Mouse (Mus musculus) brown adipose tissue, adult 24 weeks (tissue): ENCODE data around the gene Fbxl16. TPM values are rescaled to one million over a fixed set of nuclear protein-coding genes. Genes with fewer than 3 reads are reported as not detected.

ENCODE experiments used
- H3K27ac ChIP-seq: fragments of 200-500 bp; replicated peaks from 2 replicates; pipeline ENCODE4 v1.5.1; 2012; ENCODE audit warnings: low read depth, mild to moderate bottlenecking, low read length
- H3K4me1 ChIP-seq: fragments of 200-500 bp; 2 replicates; pipeline ENCODE4 v1.6.1; 2012; ENCODE audit warnings: low read length, mixed read lengths; ENCODE audit not compliant: control insufficient read depth, insufficient read depth, insufficient read length
- H3K4me3 ChIP-seq: fragments of 200-500 bp; 2 replicates; pipeline ENCODE4 v1.5.1; 2012; ENCODE audit warnings: low read depth, mild to moderate bottlenecking, low read length, moderate library complexity; ENCODE audit not compliant: insufficient read depth
- polyA plus RNA-seq: library from polyadenylated mRNA; stranded (reverse); fragments of >200 nt; gene quantifications from 2 replicates; pipeline ENCODE4 v1.2.4, GENCODE M21; 2012; ENCODE audit not compliant: missing spikeins, insufficient read depth, insufficient read length

Fbxl16 gene
- polyA plus RNA-seq, 1 experiment: 0.79 TPM

DNA sequence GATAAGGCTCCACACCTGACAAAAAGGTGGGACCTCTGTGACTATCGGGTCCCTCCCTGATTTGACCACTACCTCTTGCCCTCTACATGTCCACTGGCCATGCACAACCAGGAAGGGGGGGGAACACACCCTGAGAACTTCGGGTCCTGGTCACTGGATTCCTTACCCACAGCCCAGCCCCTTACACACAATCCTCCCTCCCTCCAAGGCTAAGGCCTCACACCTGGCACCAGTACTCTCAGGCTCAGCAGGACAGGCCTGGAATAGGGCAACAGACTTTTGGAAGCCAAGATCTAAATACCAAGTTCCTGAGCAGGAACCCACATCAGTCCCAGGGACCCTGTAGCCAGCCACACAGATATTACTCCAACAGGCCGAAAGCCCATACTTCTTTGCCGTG lies 30.0 kb downstream of the Fbxl16 start:
- no peak overlapping the region for H3K27ac ChIP-seq
- H3K4me3 ChIP-seq: no peak overlapping the region
- H3K4me1 ChIP-seq: peaks cover 24% of the 10 kb centered on the region

GRCm38 (mm10) chr17:25839455-25840235 lies 30.8 kb downstream of the Fbxl16 start:
- Histone ChIP-seq H3K4me3 (no peak overlapping the region), H3K27ac (no peak overlapping the region), H3K4me1 (peaks cover 23% of the 10 kb centered on the region)

- Histone ChIP-seq H3K4me3 (no peak overlapping the region), H3K4me1 (peaks cover 16% of the 10 kb centered on the region), H3K27ac (no peak overlapping the region)
These were observed 31.6 kb downstream of the Fbxl16 start for GRCm38 (mm10) chr17:25840519-25840918.

DNA sequence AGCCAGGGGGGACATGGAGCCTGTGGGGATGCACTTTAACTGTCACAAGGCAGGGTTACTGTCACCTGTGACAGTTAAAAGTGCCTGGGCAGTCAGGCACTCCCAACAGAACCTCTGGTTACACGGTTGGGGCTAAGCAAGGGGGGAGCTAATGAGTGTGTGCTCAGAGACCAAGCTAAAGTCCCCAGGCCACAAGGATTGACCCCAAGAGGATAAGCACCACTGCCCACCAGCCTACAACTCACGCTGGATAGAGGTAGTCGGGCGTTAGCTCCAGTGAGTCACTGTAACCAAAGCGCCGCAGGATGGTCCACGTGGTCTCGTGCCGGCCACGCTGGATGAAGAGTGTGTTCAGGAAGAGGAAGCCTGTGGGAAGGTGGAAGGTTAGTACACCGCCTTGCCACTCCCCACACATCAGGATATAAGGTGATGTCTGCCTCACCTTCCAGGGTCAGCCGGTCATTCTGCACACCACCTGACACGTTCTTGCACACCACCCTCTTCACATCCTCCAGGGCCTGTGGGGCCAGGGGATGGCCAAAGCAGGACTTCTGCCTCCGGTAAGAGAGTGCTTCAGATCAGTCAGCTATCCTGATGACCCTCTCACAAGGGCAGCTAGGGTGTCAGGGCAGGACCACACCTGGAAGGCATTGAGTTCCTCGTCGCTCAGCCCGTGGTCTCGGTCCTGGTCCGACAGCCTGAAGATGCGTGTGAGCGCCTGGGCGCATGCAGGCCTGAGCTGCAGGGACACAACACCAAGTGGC lies 32.4 kb downstream of the Fbxl16 start, which contains the start of gene Gm20683:
TSS of gene Gm20683 (minus strand) at position 647 of the 764 bp plus-strand sequence.
- H3K4me1 ChIP-seq: peaks cover 8% of the 10 kb centered on the region
- H3K27ac ChIP-seq: no peak within 1 kb of the TSS
- no peak within 1 kb of the TSS for H3K4me3 ChIP-seq

DNA sequence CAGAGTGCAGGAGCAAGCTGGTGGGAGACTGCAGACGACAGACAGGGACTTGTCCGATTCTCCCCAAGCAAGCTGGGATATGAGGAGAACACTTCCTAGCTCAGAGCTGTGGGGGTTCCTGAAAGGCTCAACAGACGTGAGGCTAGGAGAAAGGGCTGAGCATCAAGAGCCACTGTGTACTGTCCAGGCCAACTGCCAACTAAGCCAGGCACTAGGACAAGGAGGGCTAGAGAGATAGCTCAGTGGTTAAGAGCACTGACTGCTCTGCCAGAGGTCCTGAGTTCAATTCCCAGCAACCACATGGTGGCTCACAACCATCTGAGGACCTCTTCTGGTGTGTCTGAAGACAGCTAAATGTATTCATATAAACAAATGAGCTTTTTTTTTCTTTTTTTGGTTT lies 33.6 kb downstream of the Fbxl16 start:
- no peak overlapping the region for H3K4me3 ChIP-seq

GRCm38 (mm10) chr17:25843122-25843521 lies 34.2 kb downstream of the Fbxl16 start:
- Histone ChIP-seq H3K4me1 (peaks cover 7% of the 10 kb centered on the region), H3K4me3 (peak overlapping the region; percentile 83), H3K27ac (peak overlapping the region; percentile 70; the same call in 1 of the 2 replicates)

More for the DNA sequence above, 33.6 kb downstream of the Fbxl16 start:
- H3K27ac ChIP-seq: no peak overlapping the region
- H3K4me1 ChIP-seq: peaks cover 7% of the 10 kb centered on the region

GRCm38 (mm10) chr17:25843636-25844395 lies 34.9 kb downstream of the Fbxl16 start:
- peak overlapping the region; percentile 70 for H3K27ac ChIP-seq
- H3K4me3 ChIP-seq: peak overlapping the region; percentile 83
- H3K4me1 ChIP-seq: peaks cover 7% of the 10 kb centered on the region

- H3K4me3 ChIP-seq: peak within 1 kb of the TSS; percentile 83
- peak within 1 kb of the TSS; percentile 70 for H3K27ac ChIP-seq
- peaks cover 7% of the 10 kb centered on the region for H3K4me1 ChIP-seq
These were observed 35.6 kb downstream of the Fbxl16 start, which contains the start of gene Rhot2 for GRCm38 (mm10) chr17:25844396-25844901. TSS of gene Rhot2 (minus strand) at chr17:25844851.

DNA sequence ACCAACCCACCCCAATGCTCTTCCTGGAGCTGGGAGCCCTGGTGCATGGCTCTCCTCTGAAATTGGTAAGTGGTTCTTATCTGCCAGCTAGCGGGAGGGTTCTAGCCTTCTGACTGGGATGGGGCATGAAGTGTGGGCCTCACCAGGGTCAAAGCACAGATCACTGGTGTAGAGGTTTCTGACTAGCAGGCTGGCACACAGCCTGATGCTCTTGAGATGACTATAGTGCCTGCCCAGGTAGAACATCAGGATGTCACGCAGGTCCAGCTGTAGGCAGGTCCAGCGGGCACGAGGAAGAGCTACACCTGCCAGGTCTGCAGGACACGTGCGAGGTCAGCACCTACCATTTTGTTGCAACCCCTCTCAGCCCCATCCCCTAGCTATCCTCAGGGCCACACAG lies 51.3 kb downstream of the Fbxl16 start:
- Histone ChIP-seq H3K27ac (no peak overlapping the region), H3K4me1 (no peaks in the 10 kb centered on the region), H3K4me3 (no peak overlapping the region)

DNA sequence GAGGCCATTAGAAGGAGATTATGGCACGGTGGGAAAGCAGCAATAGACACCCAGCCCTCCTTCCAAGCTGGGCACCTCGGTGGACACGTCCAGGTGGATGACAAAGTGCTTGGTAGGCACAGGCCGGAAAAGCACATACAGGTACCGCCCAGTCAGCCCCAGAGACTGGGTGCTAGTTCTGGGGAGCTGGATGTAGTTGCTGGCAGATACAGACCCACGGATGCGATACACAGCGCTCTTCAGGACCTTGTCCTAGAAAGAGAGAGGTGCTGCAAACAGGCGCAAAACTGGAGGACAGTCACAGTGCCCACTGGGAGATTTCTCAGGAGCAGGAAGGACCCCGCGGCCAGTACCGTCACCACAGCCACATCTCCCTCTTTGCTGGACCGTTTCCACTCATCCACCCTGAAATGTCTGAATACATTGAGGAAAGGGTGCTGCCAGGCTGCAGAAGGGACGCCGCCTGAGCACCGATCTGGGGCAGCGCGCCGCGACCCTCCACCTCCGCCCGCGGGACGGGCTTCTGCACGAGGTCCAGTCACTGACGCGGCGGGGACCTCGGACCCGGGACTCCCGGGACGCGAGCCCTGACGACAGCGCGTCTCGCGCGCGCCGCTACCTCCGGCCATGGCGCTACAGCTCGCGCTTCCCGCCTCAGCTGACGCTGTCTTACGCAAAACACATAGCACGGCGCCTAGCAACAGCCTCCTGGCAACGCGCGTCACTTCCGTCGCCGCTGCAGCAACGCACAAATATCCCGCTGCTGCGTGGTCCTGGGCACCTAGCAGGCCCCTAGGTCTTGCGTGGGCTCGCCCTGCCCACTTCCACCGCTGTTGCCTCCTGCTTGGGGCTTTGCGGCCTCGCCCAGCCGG lies 52.2 kb downstream of the Fbxl16 start, which contains the start of gene Wdr90:
TSS of gene Wdr90 (minus strand) at position 670 of the 872 bp plus-strand sequence.
- Histone ChIP-seq H3K4me1 (no peaks in the 10 kb centered on the region), H3K27ac (peak within 1 kb of the TSS; percentile 33), H3K4me3 (peak within 1 kb of the TSS; percentile 59)

GRCm38 (mm10) chr17:25861704-25862612 lies 53.1 kb downstream of the Fbxl16 start:
- peak overlapping the region; percentile 59 for H3K4me3 ChIP-seq

GRCm38 (mm10) chr17:25863681-25864080 lies 54.8 kb downstream of the Fbxl16 start:
- Histone ChIP-seq H3K27ac (no peak overlapping the region), H3K4me3 (no peak overlapping the region), H3K4me1 (no peaks in the 10 kb centered on the region)

More at GRCm38 (mm10) chr17:25861704-25862612, 53.1 kb downstream of the Fbxl16 start:
- Histone ChIP-seq H3K27ac (peak overlapping the region; percentile 33), H3K4me1 (no peaks in the 10 kb centered on the region)

DNA sequence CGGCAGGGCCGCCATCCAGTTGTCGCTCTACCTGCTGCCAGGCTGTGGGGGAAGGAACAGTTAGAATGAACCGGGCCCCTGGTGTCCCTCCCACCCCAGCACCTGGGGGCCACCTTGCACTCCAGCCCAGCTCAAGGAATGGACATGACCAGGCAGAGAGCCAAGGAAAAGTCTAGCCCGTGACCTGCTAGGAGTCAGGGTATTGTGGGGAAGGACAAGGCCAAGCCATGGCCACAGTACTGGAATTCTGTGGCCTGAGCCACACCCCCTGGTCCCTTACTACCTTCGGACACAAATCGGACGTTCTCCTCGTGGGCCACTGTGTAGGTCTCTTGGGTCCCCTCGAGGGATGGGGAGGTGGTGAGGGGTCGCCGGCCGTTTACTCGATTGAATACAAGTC lies 55.4 kb downstream of the Fbxl16 start:
- Histone ChIP-seq H3K4me1 (0 out of 2 replicates have a peak, but pooled peaks cover 3% of the 10 kb centered on the region), H3K4me3 (no peak overlapping the region), H3K27ac (no peak overlapping the region)
